Mouse (Mus musculus) heart, postnatal 0 days (tissue): ENCODE data around the gene Abhd12. TPM values are rescaled to one million over a fixed set of nuclear protein-coding genes. Genes with fewer than 3 reads are reported as not detected.
A peak's percentile ranks its signal among the peaks of the same experiment; 100 is the strongest.

ENCODE experiments used
- ATAC-seq: fragments of 200-750 bp; cut with Nextera tagmentation; 2 replicates; pipeline ENCODE4 v1.8.0; 2017; ENCODE audit warnings: low read depth, moderate number of reproducible peaks, moderate library complexity; ENCODE audit not compliant: insufficient read depth
- DNase-seq: peaks from one replicate; pipeline ENCODE4 v3.0.0-alpha.2; 2016; ENCODE audit warnings: low spot score
- H3K27ac ChIP-seq: fragments of 300-500 bp; sonication (generic); 2 replicates; pipeline ENCODE4 v1.5.1; 2014; ENCODE audit warnings: low read depth, mild to moderate bottlenecking
- H3K27me3 ChIP-seq: fragments of 300-500 bp; sonication (generic); 2 replicates; pipeline ENCODE4 v1.6.1; 2014; ENCODE audit warnings: low read length, mixed read lengths; ENCODE audit not compliant: control insufficient read depth, insufficient read depth
- H3K36me3 ChIP-seq: fragments of 300-500 bp; sonication (generic); replicated peaks from 2 replicates; pipeline ENCODE4 v1.6.1; 2014; ENCODE audit warnings: low read length, mixed read lengths; ENCODE audit not compliant: control insufficient read depth, insufficient read depth
- H3K4me1 ChIP-seq: fragments of 300-500 bp; sonication (generic); 2 replicates; pipeline ENCODE4 v1.6.1; 2014; ENCODE audit warnings: antibody characterized with exemption; ENCODE audit not compliant: control insufficient read depth, insufficient read depth
- H3K4me2 ChIP-seq: fragments of 300-500 bp; sonication (generic); 2 replicates; pipeline ENCODE4 v1.6.1; 2014; ENCODE audit warnings: low read depth, mild to moderate bottlenecking, low read length, moderate library complexity
- H3K4me3 ChIP-seq: fragments of 300-500 bp; sonication (generic); 2 replicates; pipeline ENCODE4 v1.5.1; 2014; ENCODE audit warnings: low read depth, low read length
- H3K9ac ChIP-seq: fragments of 300-500 bp; sonication (generic); replicated peaks from 2 replicates; pipeline ENCODE4 v1.6.1; 2014; ENCODE audit warnings: low read depth, low read length, mixed read lengths
- H3K9me3 ChIP-seq: fragments of 300-500 bp; sonication (generic); replicated peaks from 2 replicates; pipeline ENCODE4 v1.6.1; 2016; ENCODE audit warnings: low read length; ENCODE audit not compliant: control insufficient read depth
- CTCF ChIP-seq: IDR thresholded peaks from 2 replicates; pipeline ENCODE4 v1.5.1; 2016; ENCODE audit warnings: antibody characterized with exemption, control low read depth, low read depth
- EP300 ChIP-seq: IDR thresholded peaks from 2 replicates; pipeline ENCODE4 v1.6.1; 2016; ENCODE audit warnings: antibody characterized with exemption, low read depth
- WGBS: fragments of 180-500 bp; shearing (Covaris S2); extraction: QIAGEN DNeasy Blood & Tissue Kit; methylation state at CpG from one replicate; pipeline ENCODE4 v1.1.7; 2014; 5-methylcytosine and 5-hydroxymethylcytosine counted together
- polyA plus RNA-seq: library from polyadenylated mRNA; unstranded; fragments of >200 nt; fragmentation: Nextera tagmentation; extraction: Ambion mirVana; gene quantifications from 2 replicates; pipeline ENCODE4 v1.2.1, GENCODE M21; 2015
- total RNA-seq: library from RNA; depleted of rRNA; stranded (reverse); fragments of >200 nt; gene quantifications from 2 replicates; pipeline ENCODE4 v1.2.3, GENCODE M21; 2014; ENCODE audit warnings: low replicate concordance; rRNA removed

The Abhd12 gene
- total and polyA plus RNA-seq, 2 experiments from 2014 or later: 31.5 to 32.6 TPM

DNA sequence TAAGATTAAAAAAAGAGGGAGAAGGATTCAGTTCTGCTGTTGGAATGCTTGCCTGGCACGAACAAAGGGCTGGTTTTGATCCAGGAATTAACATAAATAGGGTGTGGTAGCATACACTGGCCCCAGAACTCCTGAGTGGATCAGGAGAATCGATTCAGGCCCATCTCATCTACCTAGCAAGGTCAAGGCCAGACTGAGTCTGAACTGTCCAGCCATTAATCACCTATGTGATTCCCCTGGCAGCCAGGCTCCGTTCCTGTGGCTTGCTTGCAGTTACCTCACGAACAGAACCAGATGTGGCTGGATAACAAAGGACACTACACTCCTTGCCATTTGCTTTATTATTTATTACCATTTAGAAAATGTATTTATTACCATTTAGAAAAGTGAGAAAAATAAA, 111.2 kb downstream of the Abhd12 start:
- no peak for DNase-seq
- H3K27me3 ChIP-seq: no peaks in the 10 kb centered on the region
- no peak overlapping the region for H3K27ac ChIP-seq
- no peak overlapping the region for H3K4me3 ChIP-seq
- H3K4me2 ChIP-seq: no peak overlapping the region
- WGBS: 70% methylated on average over 4 of the region's 4 CpGs
- no peaks in the 10 kb centered on the region for H3K9me3 ChIP-seq
- no peak for ATAC-seq
- TF ChIP-seq CTCF: no peak
- TF ChIP-seq EP300: no peak
- H3K36me3 ChIP-seq: peaks cover 66% of the 10 kb centered on the region
- no peak overlapping the region for H3K9ac ChIP-seq
- peaks cover 18% of the 10 kb centered on the region for H3K4me1 ChIP-seq

DNA sequence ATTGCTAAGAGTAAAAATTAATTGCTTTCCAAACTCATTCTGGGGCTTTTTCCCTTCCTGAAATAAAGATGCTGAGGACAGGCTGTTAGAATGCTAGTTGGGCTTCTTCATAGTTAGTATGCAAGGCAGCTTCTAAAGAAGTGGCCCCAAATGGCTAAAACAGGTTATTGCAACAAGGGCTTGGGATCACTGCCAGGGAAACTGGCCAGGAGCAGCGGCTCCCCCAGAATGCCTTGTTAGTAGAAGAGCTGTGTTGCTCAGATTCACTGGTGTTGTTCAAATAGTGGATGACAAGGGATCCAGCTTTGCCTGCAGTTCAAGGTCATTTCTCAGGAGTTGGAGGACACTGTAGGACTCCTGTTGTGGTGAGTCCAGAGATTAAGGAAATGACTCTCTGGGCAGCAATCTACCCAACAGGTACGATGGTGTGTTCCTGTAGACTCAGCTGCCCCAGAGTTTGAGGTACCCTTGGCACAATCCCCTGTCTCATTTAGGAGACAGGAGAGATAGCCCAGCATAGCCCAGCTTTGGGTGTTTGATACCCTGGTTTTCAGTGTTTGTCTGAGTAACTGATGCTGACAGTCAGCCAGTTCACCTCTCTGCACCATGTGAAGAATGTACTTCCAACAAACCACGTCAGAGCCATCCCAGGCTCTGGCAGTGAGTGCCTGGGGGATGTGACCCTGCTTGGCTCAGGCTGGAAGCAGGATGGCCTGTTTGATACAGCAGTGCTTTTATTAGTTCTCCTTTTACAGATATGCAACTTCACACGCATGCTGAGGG, 115.6 kb downstream of the Abhd12 start:
- Histone ChIP-seq H3K9ac (0 out of 2 replicates have a peak overlapping the region, but pooled peaks have one; percentile 80), H3K4me2 (peak overlapping the region; percentile 83), H3K4me1 (peaks cover 24% of the 10 kb centered on the region), H3K27me3 (no peaks in the 10 kb centered on the region), H3K36me3 (peaks cover 39% of the 10 kb centered on the region), H3K9me3 (no peaks in the 10 kb centered on the region), H3K27ac (peak overlapping the region; percentile 92), H3K4me3 (peak overlapping the region; percentile 89)
- peak; percentile 92 for DNase-seq
- 11% methylated on average over 4 of the region's 4 CpGs for WGBS
- TF ChIP-seq EP300: no peak
- TF ChIP-seq CTCF: peak; percentile 42
- ATAC-seq: peak; percentile 52

DNA sequence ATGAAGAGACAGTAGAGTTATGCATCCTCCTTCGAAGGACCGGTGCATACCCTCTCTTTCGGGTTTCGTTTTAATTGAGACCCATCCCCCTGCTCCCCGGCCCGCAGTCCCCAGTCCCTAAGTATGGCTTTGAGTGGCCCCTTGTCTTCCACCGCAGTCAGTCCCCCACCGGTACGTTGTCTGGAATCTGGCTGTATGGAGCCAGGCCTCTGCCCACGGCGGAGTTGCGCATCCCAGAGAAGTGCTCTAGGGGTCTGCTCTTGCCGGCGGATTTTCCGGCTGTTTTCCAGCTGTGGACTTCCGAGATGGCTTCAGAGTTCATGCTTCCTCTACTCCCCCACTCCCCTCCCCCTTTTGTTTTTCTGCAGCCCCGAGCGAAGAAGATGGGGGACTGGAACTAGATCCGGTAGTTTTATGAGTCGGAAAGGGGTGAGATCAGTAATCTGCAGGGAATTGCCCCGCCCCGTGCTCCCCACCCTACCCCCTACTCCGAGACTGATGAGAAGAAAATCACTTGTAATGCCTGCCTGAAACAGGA, 117.2 kb downstream of the Abhd12 start:
- H3K4me2 ChIP-seq: peak overlapping the region; percentile 83
- H3K4me3 ChIP-seq: peak overlapping the region; percentile 89
- peak overlapping the region; percentile 92 for H3K27ac ChIP-seq
- ATAC-seq (peak; percentile 10), DNase-seq (peak; percentile 39)
- WGBS: under 1% methylated on average over 23 of the region's 23 CpGs
- H3K9ac ChIP-seq: peak overlapping the region; percentile 80
- TF ChIP-seq CTCF (no peak), EP300 (no peak)
- H3K36me3 ChIP-seq: peaks cover 23% of the 10 kb centered on the region
- no peaks in the 10 kb centered on the region for H3K9me3 ChIP-seq
- no peaks in the 10 kb centered on the region for H3K27me3 ChIP-seq
- H3K4me1 ChIP-seq: peaks cover 24% of the 10 kb centered on the region

DNA sequence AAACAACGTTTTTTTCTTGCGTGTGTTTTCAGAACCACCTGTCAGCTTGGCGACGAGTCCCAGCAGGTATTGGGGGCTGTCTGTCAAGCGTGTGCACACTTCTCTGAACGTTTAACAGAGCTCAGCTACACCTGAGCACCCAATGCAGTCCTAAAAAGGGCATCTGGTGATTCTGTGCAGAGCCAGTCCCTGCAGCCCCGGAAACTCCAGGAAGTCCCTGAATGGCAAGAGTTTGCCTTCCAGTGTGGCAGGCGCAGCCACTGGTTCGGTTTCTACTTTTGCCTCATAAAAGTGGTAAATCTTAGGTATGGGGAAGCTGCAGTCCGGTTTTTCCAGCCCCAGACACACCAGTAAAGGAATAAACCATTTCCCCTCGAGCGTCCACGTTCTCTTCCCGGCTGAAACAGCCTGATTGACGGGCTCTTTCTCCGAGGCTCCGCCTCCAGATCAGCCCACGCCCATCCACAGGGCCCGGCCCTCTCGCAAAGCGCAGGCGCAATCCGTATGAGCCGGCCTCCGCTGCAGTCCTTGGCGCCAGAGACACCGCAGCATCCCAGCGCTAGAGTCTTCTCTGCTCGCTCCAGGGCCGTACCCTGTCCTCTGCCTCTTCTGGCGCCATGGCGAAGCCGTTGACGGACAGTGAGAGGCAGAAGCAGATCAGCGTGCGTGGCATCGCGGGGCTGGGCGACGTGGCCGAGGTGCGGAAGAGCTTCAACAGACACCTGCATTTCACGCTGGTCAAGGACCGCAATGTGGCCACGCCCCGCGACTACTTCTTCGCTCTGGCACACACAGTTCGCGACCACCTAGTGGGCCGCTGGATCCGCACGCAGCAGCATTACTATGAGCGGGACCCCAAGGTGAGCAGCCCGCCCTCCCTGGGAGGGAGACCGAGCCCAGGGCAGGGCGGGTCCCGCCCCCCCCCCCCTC, 118.0 kb downstream of the Abhd12 start, which contains the start of gene Pygb:
Gene Pygb, plus strand, starts transcription at position 485 of the 930 bp plus-strand sequence.
- no peaks in the 10 kb centered on the region for H3K27me3 ChIP-seq
- H3K4me1 ChIP-seq: peaks cover 24% of the 10 kb centered on the region
- H3K4me2 ChIP-seq: peak within 1 kb of the TSS; percentile 83
- H3K9ac ChIP-seq: peak within 1 kb of the TSS; percentile 80
- peak; percentile 91 for DNase-seq
- WGBS: 2% methylated on average over 55 of the region's 58 CpGs
- peak within 1 kb of the TSS; percentile 89 for H3K4me3 ChIP-seq
- TF ChIP-seq CTCF (no peak), EP300 (no peak)
- H3K27ac ChIP-seq: peak within 1 kb of the TSS; percentile 92
- peak; percentile 92 for ATAC-seq
- peaks cover 15% of the 10 kb centered on the region for H3K36me3 ChIP-seq
- no peaks in the 10 kb centered on the region for H3K9me3 ChIP-seq

DNA sequence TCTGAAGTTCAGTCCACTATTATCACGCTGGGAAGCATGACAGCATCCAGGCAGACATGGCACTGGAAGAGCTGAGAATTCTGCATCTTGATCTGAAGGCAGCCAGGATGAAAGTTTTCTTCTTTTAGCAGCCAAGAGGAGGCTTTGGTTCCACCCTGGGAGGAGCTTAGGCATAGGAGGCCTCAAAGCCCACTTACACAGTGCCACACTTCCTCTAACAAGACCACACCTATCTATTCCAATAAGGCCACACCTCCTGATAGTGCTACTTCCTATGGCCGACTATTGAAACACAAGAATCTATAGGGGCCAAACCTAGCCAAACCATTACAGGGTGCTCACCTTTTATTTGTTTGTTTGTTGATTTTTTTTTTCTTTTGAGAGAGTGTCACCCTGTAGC, 121.7 kb downstream of the Abhd12 start:
- H3K36me3 ChIP-seq: no peaks in the 10 kb centered on the region
- WGBS: 76% methylated on average over 2 of the region's 2 CpGs
- no peak overlapping the region for H3K4me3 ChIP-seq
- H3K27ac ChIP-seq: no peak overlapping the region
- H3K9me3 ChIP-seq: no peaks in the 10 kb centered on the region
- DNase-seq (no peak), ATAC-seq (no peak)
- H3K27me3 ChIP-seq: no peaks in the 10 kb centered on the region
- peaks cover 9% of the 10 kb centered on the region; the same call in 1 of the 2 replicates for H3K4me1 ChIP-seq
- no peak overlapping the region for H3K9ac ChIP-seq
- H3K4me2 ChIP-seq: no peak overlapping the region
- TF ChIP-seq EP300 (no peak), CTCF (no peak)

Other genes with a start within 250 kb of the Abhd12 start
- 43.0 and 59.2 TPM in 2 replicates for gene Acss1, start 236.2 kb downstream of the Abhd12 start, total RNA-seq
- 17.0 and 18.5 TPM in 2 replicates for gene Acss1, start 236.2 kb downstream of the Abhd12 start, polyA plus RNA-seq
- not detected in 2 replicates for gene Vsx1, start 215.4 kb downstream of the Abhd12 start, total RNA-seq
- not detected in 2 replicates for gene Vsx1, start 215.4 kb downstream of the Abhd12 start, polyA plus RNA-seq
- gene Entpd6, start 155.7 kb downstream of the Abhd12 start, total RNA-seq: 16.9 and 25.8 TPM in 2 replicates
- gene Entpd6, start 155.7 kb downstream of the Abhd12 start, polyA plus RNA-seq: 17.3 and 17.4 TPM in 2 replicates
- gene Pygb, start 118.0 kb downstream of the Abhd12 start, total RNA-seq: 489 and 581 TPM in 2 replicates
- 255 and 282 TPM in 2 replicates for gene Pygb, start 118.0 kb downstream of the Abhd12 start, polyA plus RNA-seq
- 1.6 and 33.1 TPM in 2 replicates for gene Gins1, start 659 bp upstream of the Abhd12 start, total RNA-seq
- 7.8 and 10.0 TPM in 2 replicates for gene Gins1, start 659 bp upstream of the Abhd12 start, polyA plus RNA-seq
- 0.27 and 1.7 TPM in 2 replicates for gene Ninl, start 134.6 kb upstream of the Abhd12 start, total RNA-seq
- gene Ninl, start 134.6 kb upstream of the Abhd12 start, polyA plus RNA-seq: 1.2 and 1.4 TPM in 2 replicates
- gene Nanp, start 134.7 kb upstream of the Abhd12 start, total RNA-seq: 7.0 and 9.3 TPM in 2 replicates
- gene Nanp, start 134.7 kb upstream of the Abhd12 start, polyA plus RNA-seq: 11.7 and 15.5 TPM in 2 replicates
- gene Gm14151, start 187.6 kb upstream of the Abhd12 start, total RNA-seq: not detected in 2 replicates
- gene Gm14151, start 187.6 kb upstream of the Abhd12 start, polyA plus RNA-seq: not detected in 2 replicates
- not detected in 2 replicates for gene Gm14147, start 193.5 kb upstream of the Abhd12 start, total RNA-seq
- not detected in 2 replicates for gene Gm14147, start 193.5 kb upstream of the Abhd12 start, polyA plus RNA-seq